Mouse (Mus musculus): ENCODE measurements at regions not wholly inside any gene's neighbourhood (a gene's known extent, or its start where the extent isn't known, plus 50 kb on each side); places are given as distances from the start of the nearest gene placed in this dataset.
"Not testable (repeated sequence)": the region's sequence is repeated elsewhere in the genome, so short reads cannot be mapped to it uniquely, and the experiment has no call there.

- H3K27ac ChIP-seq: no peak overlapping the region
- no peaks in the 10 kb centered on the region for H3K9me3 ChIP-seq
- no peak overlapping the region for H3K4me3 ChIP-seq (replicated peaks)
- no peaks in the 10 kb centered on the region for H3K27me3 ChIP-seq (replicated peaks)
- H3K4me2 ChIP-seq: no peak overlapping the region
- ATAC-seq (ENCODE audit: insufficient read depth, low FRiP score, low read depth): no peak
- no peaks in the 10 kb centered on the region for H3K36me3 ChIP-seq
- H3K9ac ChIP-seq: no peak overlapping the region
- no peaks in the 10 kb centered on the region for H3K4me1 ChIP-seq
- 10% methylated on average over 1 of the region's 1 CpGs for WGBS
These were observed 52.3 kb upstream of the Gpd2 start for GRCm38 (mm10) chr2:57185151-57185550.

- H3K4me1 ChIP-seq; H3K27ac ChIP-seq; ATAC-seq (ENCODE audit: insufficient read depth, low FRiP score, low read depth); H3K9me3 ChIP-seq; H3K36me3 ChIP-seq; H3K4me2 ChIP-seq; H3K27me3 ChIP-seq (replicated peaks); H3K4me3 ChIP-seq (replicated peaks); H3K9ac ChIP-seq: not testable (repeated sequence)
- WGBS: 71% methylated on average over 3 of the region's 3 CpGs
These were observed 54.3 kb upstream of the Gpd2 start for GRCm38 (mm10) chr2:57183108-57183507.

- H3K27ac ChIP-seq: peak overlapping the region; percentile 95
- under 1% methylated on average over 37 of the region's 37 CpGs for WGBS
- no peaks in the 10 kb centered on the region for H3K4me1 ChIP-seq
- H3K36me3 ChIP-seq: no peaks in the 10 kb centered on the region
- H3K4me2 ChIP-seq: peak overlapping the region; percentile 57
- H3K4me3 ChIP-seq (replicated peaks): peak overlapping the region; percentile 70
- peak overlapping the region; percentile 63 for H3K9ac ChIP-seq
- H3K9me3 ChIP-seq: no peaks in the 10 kb centered on the region
- peak; percentile 97 for ATAC-seq (ENCODE audit: insufficient read depth, low FRiP score, low read depth)
- H3K27me3 ChIP-seq (replicated peaks): no peaks in the 10 kb centered on the region
These were observed 55.5 kb upstream of the Gpd2 start for GRCm38 (mm10) chr2:57181692-57182541.

- Histone ChIP-seq H3K4me2 (peak overlapping the region; percentile 57), H3K9me3 (no peaks in the 10 kb centered on the region), H3K27me3 (replicated peaks) (no peaks in the 10 kb centered on the region), H3K4me3 (replicated peaks) (peak overlapping the region; percentile 70), H3K4me1 (no peaks in the 10 kb centered on the region), H3K9ac (peak overlapping the region; percentile 63; the same call in 1 of the 2 replicates), H3K27ac (peak overlapping the region; percentile 95), H3K36me3 (no peaks in the 10 kb centered on the region)
- peak; percentile 2; the same call in 1 of the 2 replicates for ATAC-seq (ENCODE audit: insufficient read depth, low FRiP score, low read depth)
- WGBS: 8% methylated on average over 4 of the region's 4 CpGs
These were observed 56.1 kb upstream of the Gpd2 start for GRCm38 (mm10) chr2:57181350-57181691.

GRCm38 (mm10) chr2:57178056-57178455 lies 54.3 kb upstream of the Nr4a2 start:
- H3K4me2 ChIP-seq: no peak overlapping the region
- no peak overlapping the region for H3K4me3 ChIP-seq (replicated peaks)
- no peak for ATAC-seq (ENCODE audit: insufficient read depth, low FRiP score, low read depth)
- 78% methylated on average over 6 of the region's 6 CpGs for WGBS
- no peaks in the 10 kb centered on the region for H3K36me3 ChIP-seq
- no peak overlapping the region for H3K27ac ChIP-seq
- H3K9me3 ChIP-seq: no peaks in the 10 kb centered on the region
- no peak overlapping the region for H3K9ac ChIP-seq
- no peaks in the 10 kb centered on the region for H3K27me3 ChIP-seq (replicated peaks)
- H3K4me1 ChIP-seq: no peaks in the 10 kb centered on the region

- no peaks in the 10 kb centered on the region for H3K9me3 ChIP-seq
- H3K4me1 ChIP-seq: no peaks in the 10 kb centered on the region
- no peak overlapping the region for H3K27ac ChIP-seq
- H3K9ac ChIP-seq: no peak overlapping the region
- 69% methylated on average over 7 of the region's 7 CpGs for WGBS
- H3K4me3 ChIP-seq (replicated peaks): no peak overlapping the region
- no peak for ATAC-seq (ENCODE audit: insufficient read depth, low FRiP score, low read depth)
- H3K4me2 ChIP-seq: no peak overlapping the region
- H3K27me3 ChIP-seq (replicated peaks): no peaks in the 10 kb centered on the region
- H3K36me3 ChIP-seq: no peaks in the 10 kb centered on the region
These were observed 52.7 kb upstream of the Nr4a2 start for GRCm38 (mm10) chr2:57176547-57176946.

GRCm38 (mm10) chr2:57175219-57175618 lies 51.4 kb upstream of the Nr4a2 start:
- no peaks in the 10 kb centered on the region for H3K36me3 ChIP-seq
- H3K27ac ChIP-seq: no peak overlapping the region
- no peak for ATAC-seq (ENCODE audit: insufficient read depth, low FRiP score, low read depth)
- no peak overlapping the region for H3K9ac ChIP-seq
- no peak overlapping the region for H3K4me2 ChIP-seq
- no peaks in the 10 kb centered on the region for H3K9me3 ChIP-seq
- H3K4me3 ChIP-seq (replicated peaks): no peak overlapping the region
- 58% methylated on average over 1 of the region's 1 CpGs for WGBS
- no peaks in the 10 kb centered on the region for H3K4me1 ChIP-seq
- H3K27me3 ChIP-seq (replicated peaks): no peaks in the 10 kb centered on the region
